Mouse (Mus musculus): ENCODE results near the gene Cntnap1. TPM values are rescaled to one million over a fixed set of nuclear protein-coding genes. Genes with fewer than 3 reads are reported as not detected.

The Cntnap1 gene
- polyA plus RNA-seq, 1 experiment: 0.28 TPM

DNA sequence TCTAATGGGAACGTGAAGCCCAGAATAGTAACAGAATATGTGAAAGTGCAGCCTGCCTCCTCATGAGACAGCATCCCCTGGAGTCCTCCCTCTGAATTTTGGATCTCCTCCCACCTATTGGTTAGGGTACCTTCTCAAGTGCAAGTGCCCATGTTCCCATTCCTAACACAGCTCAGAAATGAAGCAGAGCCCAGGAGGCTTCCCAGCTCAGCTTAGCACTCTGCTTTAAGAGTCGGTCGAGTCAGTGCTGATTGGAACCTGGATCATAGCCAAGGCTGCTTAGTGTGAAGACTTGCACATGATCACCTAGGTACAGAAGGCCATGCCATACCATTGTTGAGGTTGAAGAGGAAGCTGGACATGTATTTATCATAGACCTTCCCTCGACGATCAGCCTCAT is 23.8 kb downstream of the Cntnap1 start:
- peaks cover 4% of the 10 kb centered on the region for H3K36me3 ChIP-seq (ENCODE audit: control insufficient read depth, insufficient read depth)
- H3K4me3 ChIP-seq (ENCODE audit: insufficient read depth, poor library complexity, severe bottlenecking): no peak overlapping the region
- H3ac ChIP-seq (ENCODE audit: control insufficient read depth, insufficient read length, low read depth): no peak overlapping the region
- H3K79me3 ChIP-seq (ENCODE audit: low read depth): no peaks in the 10 kb centered on the region
- H3K27me3 ChIP-seq (ENCODE audit: control insufficient read depth, insufficient read depth, insufficient read length): no peaks in the 10 kb centered on the region
- TF ChIP-seq CEBPB (IDR thresholded peaks at IDR 0.05; ENCODE audit: low read depth) (no peak), FOSL1 (IDR thresholded peaks at IDR 0.05; ENCODE audit: insufficient read depth, low read length, poor library complexity, severe bottlenecking) (no peak), CTCF (IDR thresholded peaks at IDR 0.05; ENCODE audit: control insufficient read depth, insufficient read depth, insufficient read length) (no peak), MYOD1 (IDR thresholded peaks at IDR 0.05; ENCODE audit: control insufficient read depth, insufficient read length, low read depth) (no peak), MYOG (IDR thresholded peaks at IDR 0.05; ENCODE audit: control insufficient read depth, extremely low read depth, insufficient read length) (no peak)
- no peaks in the 10 kb centered on the region for H3K79me2 ChIP-seq (ENCODE audit: control insufficient read depth, insufficient read depth)

DNA sequence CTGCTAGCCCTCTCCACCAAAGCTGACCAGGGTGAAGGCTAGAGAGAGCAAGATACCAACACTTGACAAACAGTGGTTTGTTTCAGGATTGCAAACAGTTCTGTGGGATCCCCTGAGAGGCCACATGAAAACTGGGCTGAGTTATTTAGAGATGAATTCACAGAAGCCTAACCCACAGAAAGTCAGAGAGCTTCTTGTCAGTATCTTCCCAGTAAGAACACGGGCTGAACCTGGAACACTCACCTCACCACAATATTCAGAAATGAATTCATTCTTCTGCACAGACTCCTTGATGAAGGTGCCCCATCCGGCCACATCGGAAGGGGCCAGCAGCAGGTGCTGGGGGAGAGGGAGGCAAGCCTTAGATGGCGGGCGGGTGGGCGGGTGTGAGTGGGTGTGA is 24.3 kb downstream of the Cntnap1 start:
- Histone ChIP-seq H3K4me3 (ENCODE audit: insufficient read depth, poor library complexity, severe bottlenecking) (no peak overlapping the region), H3K27me3 (ENCODE audit: control insufficient read depth, insufficient read depth, insufficient read length) (no peaks in the 10 kb centered on the region), H3K36me3 (ENCODE audit: control insufficient read depth, insufficient read depth) (peaks cover 4% of the 10 kb centered on the region), H3ac (ENCODE audit: control insufficient read depth, insufficient read length, low read depth) (no peak overlapping the region), H3K79me2 (ENCODE audit: control insufficient read depth, insufficient read depth) (no peaks in the 10 kb centered on the region), H3K79me3 (ENCODE audit: low read depth) (no peaks in the 10 kb centered on the region)
- no peak for TF ChIP-seq MYOG (IDR thresholded peaks at IDR 0.05; ENCODE audit: control insufficient read depth, extremely low read depth, insufficient read length)
- TF ChIP-seq MAX (IDR thresholded peaks at IDR 0.05): no peak
- no peak for TF ChIP-seq CEBPB (IDR thresholded peaks at IDR 0.05; ENCODE audit: low read depth)
- TF ChIP-seq FOSL1 (IDR thresholded peaks at IDR 0.05; ENCODE audit: insufficient read depth, low read length, poor library complexity, severe bottlenecking): no peak
- TF ChIP-seq CTCF (IDR thresholded peaks at IDR 0.05; ENCODE audit: control insufficient read depth, insufficient read depth, insufficient read length): no peak
- no peak for TF ChIP-seq MYOD1 (IDR thresholded peaks at IDR 0.05; ENCODE audit: control insufficient read depth, insufficient read length, low read depth)
- TF ChIP-seq USF1 (IDR thresholded peaks at IDR 0.05; ENCODE audit: low read depth): no peak

DNA sequence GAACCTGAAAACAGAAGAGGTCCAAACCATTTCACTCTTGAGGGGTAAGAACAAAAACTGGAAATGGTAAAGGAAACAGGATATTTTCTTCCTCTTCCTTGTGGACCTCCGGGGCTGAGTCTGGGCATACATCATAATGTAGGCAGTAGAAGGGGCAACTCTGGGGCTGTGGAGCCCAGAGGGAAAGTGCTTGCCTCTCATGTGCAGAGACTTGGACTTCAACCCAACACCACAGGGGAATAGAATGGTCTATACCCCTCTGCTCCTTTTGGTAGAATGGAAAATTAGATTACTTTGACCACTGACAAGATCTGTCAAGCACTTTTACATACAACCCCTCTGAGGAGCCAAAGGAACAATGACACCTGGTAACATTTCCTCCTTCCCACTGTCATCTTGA is 24.8 kb downstream of the Cntnap1 start:
- no peaks in the 10 kb centered on the region for H3K27me3 ChIP-seq (ENCODE audit: control insufficient read depth, insufficient read depth, insufficient read length)
- TF ChIP-seq FOSL1 (IDR thresholded peaks at IDR 0.05; ENCODE audit: insufficient read depth, low read length, poor library complexity, severe bottlenecking): no peak
- no peak for TF ChIP-seq MAX (IDR thresholded peaks at IDR 0.05)
- no peak for TF ChIP-seq USF1 (IDR thresholded peaks at IDR 0.05; ENCODE audit: low read depth)
- TF ChIP-seq MYOG (IDR thresholded peaks at IDR 0.05; ENCODE audit: control insufficient read depth, extremely low read depth, insufficient read length): no peak
- no peak for TF ChIP-seq CTCF (IDR thresholded peaks at IDR 0.05; ENCODE audit: control insufficient read depth, insufficient read depth, insufficient read length)
- TF ChIP-seq MYOD1 (IDR thresholded peaks at IDR 0.05; ENCODE audit: control insufficient read depth, insufficient read length, low read depth): no peak
- no peak for TF ChIP-seq CEBPB (IDR thresholded peaks at IDR 0.05; ENCODE audit: low read depth)
- H3ac ChIP-seq (ENCODE audit: control insufficient read depth, insufficient read length, low read depth): no peak overlapping the region
- no peaks in the 10 kb centered on the region for H3K79me3 ChIP-seq (ENCODE audit: low read depth)
- H3K4me3 ChIP-seq (ENCODE audit: insufficient read depth, poor library complexity, severe bottlenecking): no peak overlapping the region
- H3K79me2 ChIP-seq (ENCODE audit: control insufficient read depth, insufficient read depth): no peaks in the 10 kb centered on the region
- peaks cover 4% of the 10 kb centered on the region for H3K36me3 ChIP-seq (ENCODE audit: control insufficient read depth, insufficient read depth)

DNA sequence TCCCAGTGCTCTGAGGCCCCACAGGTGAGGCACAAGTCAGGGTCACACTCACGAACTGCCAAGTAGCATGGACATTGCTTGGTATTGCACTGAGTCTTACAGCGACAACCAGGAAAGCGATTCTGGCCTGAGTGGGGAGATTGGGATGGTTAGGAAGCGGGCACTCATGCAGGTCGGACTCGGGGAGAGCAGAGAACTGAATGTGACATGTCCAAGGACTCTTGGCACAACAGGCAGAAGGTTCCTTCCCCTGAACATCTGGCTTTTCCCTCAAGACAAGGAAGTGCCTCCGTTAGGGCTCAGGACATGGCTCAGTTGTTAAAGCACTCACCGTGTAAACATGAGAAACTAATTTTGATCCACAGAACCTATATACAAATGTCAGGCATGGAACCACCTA is 25.2 kb downstream of the Cntnap1 start:
- peaks cover 4% of the 10 kb centered on the region for H3K36me3 ChIP-seq (ENCODE audit: control insufficient read depth, insufficient read depth)
- TF ChIP-seq USF1 (IDR thresholded peaks at IDR 0.05; ENCODE audit: low read depth): no peak
- TF ChIP-seq MYOG (IDR thresholded peaks at IDR 0.05; ENCODE audit: control insufficient read depth, extremely low read depth, insufficient read length): no peak
- no peak for TF ChIP-seq FOSL1 (IDR thresholded peaks at IDR 0.05; ENCODE audit: insufficient read depth, low read length, poor library complexity, severe bottlenecking)
- TF ChIP-seq MAX (IDR thresholded peaks at IDR 0.05): no peak
- TF ChIP-seq CEBPB (IDR thresholded peaks at IDR 0.05; ENCODE audit: low read depth): no peak
- TF ChIP-seq MYOD1 (IDR thresholded peaks at IDR 0.05; ENCODE audit: control insufficient read depth, insufficient read length, low read depth): no peak
- no peak for TF ChIP-seq CTCF (IDR thresholded peaks at IDR 0.05; ENCODE audit: control insufficient read depth, insufficient read depth, insufficient read length)

DNA sequence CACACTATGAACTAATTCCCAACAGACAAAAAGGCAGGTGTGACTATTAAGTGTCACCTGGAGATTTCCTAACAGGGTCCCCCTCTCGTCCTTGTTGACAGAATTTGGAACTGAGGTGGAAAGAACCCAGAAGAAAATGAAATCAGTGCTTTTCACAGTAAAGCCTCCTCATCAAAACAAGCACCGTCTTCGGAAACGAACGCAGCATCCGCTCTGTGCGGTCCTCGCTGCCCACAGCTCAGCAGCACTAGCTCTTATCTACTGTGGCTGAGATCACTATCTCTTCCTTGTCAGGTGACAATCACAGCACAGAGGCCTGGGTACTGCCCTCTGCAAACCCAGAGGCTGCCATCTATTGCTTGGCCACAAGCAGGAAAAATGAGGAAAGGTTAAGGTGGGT is 25.9 kb downstream of the Cntnap1 start:
- Histone ChIP-seq H3K4me3 (ENCODE audit: insufficient read depth, poor library complexity, severe bottlenecking) (no peak overlapping the region), H3K79me2 (ENCODE audit: control insufficient read depth, insufficient read depth) (no peaks in the 10 kb centered on the region), H3K36me3 (ENCODE audit: control insufficient read depth, insufficient read depth) (peaks cover 4% of the 10 kb centered on the region)

More for the DNA sequence above, 25.2 kb downstream of the Cntnap1 start:
- no peak overlapping the region for H3K4me3 ChIP-seq (ENCODE audit: insufficient read depth, poor library complexity, severe bottlenecking)
- H3ac ChIP-seq (ENCODE audit: control insufficient read depth, insufficient read length, low read depth): no peak overlapping the region
- no peaks in the 10 kb centered on the region for H3K79me2 ChIP-seq (ENCODE audit: control insufficient read depth, insufficient read depth)
- no peaks in the 10 kb centered on the region for H3K27me3 ChIP-seq (ENCODE audit: control insufficient read depth, insufficient read depth, insufficient read length)
- H3K79me3 ChIP-seq (ENCODE audit: low read depth): no peaks in the 10 kb centered on the region

DNA sequence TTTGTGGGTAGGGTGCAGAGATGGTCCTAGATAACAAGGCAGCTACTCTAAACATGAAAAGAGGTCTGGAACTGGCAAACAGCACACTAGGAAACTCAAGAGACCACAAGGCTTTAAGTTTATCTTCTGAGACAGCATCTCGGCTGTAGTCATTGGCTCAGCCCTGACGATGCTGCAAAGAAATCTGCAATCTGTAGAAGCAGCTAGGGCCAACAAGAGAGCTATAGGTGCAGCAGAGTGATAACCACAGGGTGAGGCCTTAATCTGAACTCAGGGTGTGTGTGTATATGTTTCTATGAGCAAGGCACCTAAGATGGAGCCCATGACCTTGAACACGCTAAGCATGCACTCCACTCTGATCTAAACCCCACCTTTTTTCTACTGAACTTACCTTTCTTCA is 29.2 kb downstream of the Cntnap1 start:
- peaks cover 4% of the 10 kb centered on the region for H3K36me3 ChIP-seq (ENCODE audit: control insufficient read depth, insufficient read depth)
- no peaks in the 10 kb centered on the region for H3K79me2 ChIP-seq (ENCODE audit: control insufficient read depth, insufficient read depth)

More for the DNA sequence above, 25.9 kb downstream of the Cntnap1 start:
- H3K79me3 ChIP-seq (ENCODE audit: low read depth): no peaks in the 10 kb centered on the region
- no peaks in the 10 kb centered on the region for H3K27me3 ChIP-seq (ENCODE audit: control insufficient read depth, insufficient read depth, insufficient read length)
- TF ChIP-seq MYOD1 (IDR thresholded peaks at IDR 0.05; ENCODE audit: control insufficient read depth, insufficient read length, low read depth): no peak
- no peak for TF ChIP-seq MYOG (IDR thresholded peaks at IDR 0.05; ENCODE audit: control insufficient read depth, extremely low read depth, insufficient read length)
- TF ChIP-seq CTCF (IDR thresholded peaks at IDR 0.05; ENCODE audit: control insufficient read depth, insufficient read depth, insufficient read length): no peak
- TF ChIP-seq MAX (IDR thresholded peaks at IDR 0.05): no peak
- no peak for TF ChIP-seq FOSL1 (IDR thresholded peaks at IDR 0.05; ENCODE audit: insufficient read depth, low read length, poor library complexity, severe bottlenecking)
- no peak for TF ChIP-seq USF1 (IDR thresholded peaks at IDR 0.05; ENCODE audit: low read depth)
- no peak for TF ChIP-seq CEBPB (IDR thresholded peaks at IDR 0.05; ENCODE audit: low read depth)
- H3ac ChIP-seq (ENCODE audit: control insufficient read depth, insufficient read length, low read depth): no peak overlapping the region

More for the DNA sequence above, 29.2 kb downstream of the Cntnap1 start:
- Histone ChIP-seq H3K4me3 (ENCODE audit: insufficient read depth, poor library complexity, severe bottlenecking) (no peak overlapping the region), H3K79me3 (ENCODE audit: low read depth) (no peaks in the 10 kb centered on the region), H3ac (ENCODE audit: control insufficient read depth, insufficient read length, low read depth) (no peak overlapping the region), H3K27me3 (ENCODE audit: control insufficient read depth, insufficient read depth, insufficient read length) (no peaks in the 10 kb centered on the region)
- no peak for TF ChIP-seq USF1 (IDR thresholded peaks at IDR 0.05; ENCODE audit: low read depth)
- no peak for TF ChIP-seq CEBPB (IDR thresholded peaks at IDR 0.05; ENCODE audit: low read depth)
- TF ChIP-seq MYOG (IDR thresholded peaks at IDR 0.05; ENCODE audit: control insufficient read depth, extremely low read depth, insufficient read length): no peak
- TF ChIP-seq CTCF (IDR thresholded peaks at IDR 0.05; ENCODE audit: control insufficient read depth, insufficient read depth, insufficient read length): no peak
- TF ChIP-seq MAX (IDR thresholded peaks at IDR 0.05): no peak
- no peak for TF ChIP-seq MYOD1 (IDR thresholded peaks at IDR 0.05; ENCODE audit: control insufficient read depth, insufficient read length, low read depth)
- TF ChIP-seq FOSL1 (IDR thresholded peaks at IDR 0.05; ENCODE audit: insufficient read depth, low read length, poor library complexity, severe bottlenecking): no peak
